In genomic region chr16:34267751-34268150, GRCm38 (mm10) we compare ENCODE assay signal across 17 mouse cellular contexts.
A peak's percentile ranks its signal among the peaks of the same experiment; 100 is the strongest.
DNase-seq lines count a peak whose midpoint lies in the region; ATAC-seq and TF ChIP-seq lines count a peak whose summit lies in the region.
"Had no signal": no experiment of that assay in that cellular context is flagged by ENCODE, and none has a peak within 500 bp of the region (broad histone marks: within the 10 kb centered on the region; RNA-seq: fewer than 3 reads in every experiment).

No protein-coding gene starts in this region.

- no peak overlapping the region for H3K4me2 ChIP-seq in forebrain, postnatal 0 days (ENCODE audit: low read depth)
- H3K4me2 ChIP-seq in forebrain, embryonic 11.5 days (ENCODE audit: low read depth, low read length, severe bottlenecking), result no peak overlapping the region
- no peak overlapping the region for H3K4me2 ChIP-seq in kidney, postnatal 0 days (ENCODE audit: low read length)
- no peak overlapping the region for H3K4me2 ChIP-seq in stomach, postnatal 0 days (replicated peaks; ENCODE audit: low read depth)
- H3K4me2 ChIP-seq: hindbrain, embryonic 14.5 days had no signal

- H3K9ac ChIP-seq in forebrain, postnatal 0 days, result no peak overlapping the region
- H3K9ac ChIP-seq in forebrain, embryonic 11.5 days (ENCODE audit: low read length), result no peak overlapping the region
- no peak overlapping the region for H3K9ac ChIP-seq in kidney, postnatal 0 days (ENCODE audit: low read depth, low read length)
- H3K9ac ChIP-seq in stomach, postnatal 0 days (ENCODE audit: low read length), result no peak overlapping the region
- H3K9ac ChIP-seq: hindbrain, embryonic 14.5 days had no signal

- no peak overlapping the region for H3K27ac ChIP-seq in forebrain, postnatal 0 days (ENCODE audit: low read depth, low read length)
- H3K27ac ChIP-seq in forebrain, embryonic 11.5 days (ENCODE audit: low read depth, low read length), result no peak overlapping the region
- H3K27ac ChIP-seq in kidney, postnatal 0 days, result no peak overlapping the region
- H3K27ac ChIP-seq in stomach, postnatal 0 days (replicated peaks), result no peak overlapping the region
- H3K27ac ChIP-seq: embryonic facial prominence, embryonic 10.5 days; hindbrain, embryonic 14.5 days had no signal

- no peak overlapping the region for H3K4me3 ChIP-seq in forebrain, postnatal 0 days (ENCODE audit: low read depth, low read length)
- no peak overlapping the region for H3K4me3 ChIP-seq in forebrain, embryonic 11.5 days (ENCODE audit: low read depth, low read length)
- H3K4me3 ChIP-seq in kidney, postnatal 0 days (replicated peaks; ENCODE audit: low read depth, low read length), result no peak overlapping the region
- no peak overlapping the region for H3K4me3 ChIP-seq in stomach, postnatal 0 days (ENCODE audit: low read depth, low read length)
- H3K4me3 ChIP-seq: embryonic facial prominence, embryonic 10.5 days; erythroblast, embryonic 14.5 days had no signal

- TF ChIP-seq CTCF in forebrain, postnatal 0 days (IDR thresholded peaks at IDR 0.05; ENCODE audit: low read depth), result 0 out of 2 replicates have a peak, but pooled peaks have one; percentile 20
- TF ChIP-seq CTCF in kidney, postnatal 0 days (IDR thresholded peaks at IDR 0.05; ENCODE audit: low read depth), result peak; percentile 31; the same call in 1 of the 2 replicates
- peak; percentile 46 for TF ChIP-seq CTCF in stomach, postnatal 0 days (IDR thresholded peaks at IDR 0.05; ENCODE audit: low read depth)

- H3K9me3 ChIP-seq in forebrain, postnatal 0 days (ENCODE audit: low read length), result no peaks in the 10 kb centered on the region
- no peaks in the 10 kb centered on the region for H3K9me3 ChIP-seq in forebrain, embryonic 11.5 days (ENCODE audit: control insufficient read depth, low read length)
- no peaks in the 10 kb centered on the region for H3K9me3 ChIP-seq in kidney, postnatal 0 days (replicated peaks; ENCODE audit: low read length)
- H3K9me3 ChIP-seq in stomach, postnatal 0 days (ENCODE audit: control insufficient read depth, low read length), result no peaks in the 10 kb centered on the region
- H3K9me3 ChIP-seq: embryonic facial prominence, embryonic 10.5 days had no signal

- H3K36me3 ChIP-seq in forebrain, postnatal 0 days (ENCODE audit: insufficient read depth), result no peaks in the 10 kb centered on the region
- no peaks in the 10 kb centered on the region for H3K36me3 ChIP-seq in forebrain, embryonic 11.5 days (ENCODE audit: control insufficient read depth, insufficient read depth, low read length)
- no peaks in the 10 kb centered on the region for H3K36me3 ChIP-seq in kidney, postnatal 0 days (ENCODE audit: insufficient read depth, low read length)
- no peaks in the 10 kb centered on the region for H3K36me3 ChIP-seq in stomach, postnatal 0 days (ENCODE audit: control insufficient read depth, insufficient read depth, low read length)

- no peak for DNase-seq in forebrain, postnatal 0 days
- no peak for DNase-seq in forebrain, embryonic 11.5 days (ENCODE audit: low spot score)
- no peak for DNase-seq in kidney, postnatal 0 days (ENCODE audit: low spot score)
- no peak for DNase-seq in kidney, adult 9 months
- DNase-seq in thymus, postnatal 4 days, result peak; percentile 25
- DNase-seq in thymus, postnatal 0 days (ENCODE audit: low spot score), result no peak
- DNase-seq in stomach, postnatal 0 days (ENCODE audit: low spot score), result no peak
- no peak for DNase-seq in testis, postnatal 14 days (ENCODE audit: low spot score)
- DNase-seq: adrenal gland, postnatal 25 days; cerebellum, postnatal 10 days; gastrocnemius, postnatal 25 days; kidney, adult 8-10 months; lung, postnatal 10 days; spleen, adult 18-20 months had no signal

- no peaks in the 10 kb centered on the region for H3K27me3 ChIP-seq in forebrain, postnatal 0 days (ENCODE audit: insufficient read depth, low read length)
- H3K27me3 ChIP-seq in forebrain, embryonic 11.5 days (ENCODE audit: control insufficient read depth, insufficient read depth, low read length), result no peaks in the 10 kb centered on the region
- H3K27me3 ChIP-seq in kidney, postnatal 0 days (ENCODE audit: insufficient read depth, low read length), result no peaks in the 10 kb centered on the region
- no peaks in the 10 kb centered on the region for H3K27me3 ChIP-seq in stomach, postnatal 0 days (ENCODE audit: control insufficient read depth, insufficient read depth, low read length)

- TF ChIP-seq EP300 in stomach, postnatal 0 days (optimal IDR thresholded peaks at IDR 0.05), result no peak

- no peak for ATAC-seq in forebrain, postnatal 0 days
- no peak for ATAC-seq in forebrain, embryonic 11.5 days (replicated peaks; ENCODE audit: low FRiP score)
- no peak for ATAC-seq in kidney, postnatal 0 days (replicated peaks; ENCODE audit: low FRiP score, low read depth)
- no peak for ATAC-seq in stomach, postnatal 0 days (ENCODE audit: low FRiP score, low TSS enrichment)

- WGBS in forebrain, postnatal 0 days, result 89% methylated on average over 1 of the region's 1 CpGs
- WGBS in forebrain, embryonic 11.5 days, result 93% methylated on average over 1 of the region's 1 CpGs
- WGBS in kidney, postnatal 0 days, result 100% methylated on average over 1 of the region's 1 CpGs
- WGBS in stomach, postnatal 0 days, result 94% methylated on average over 1 of the region's 1 CpGs

- H3K4me1 ChIP-seq in forebrain, postnatal 0 days (ENCODE audit: insufficient read depth), result 0 out of 2 replicates have a peak, but pooled peaks cover 6% of the 10 kb centered on the region
- no peaks in the 10 kb centered on the region for H3K4me1 ChIP-seq in forebrain, embryonic 11.5 days (replicated peaks; ENCODE audit: control insufficient read depth, insufficient read depth, low read length)
- no peaks in the 10 kb centered on the region for H3K4me1 ChIP-seq in kidney, postnatal 0 days (replicated peaks; ENCODE audit: insufficient read depth, low read length)
- no peaks in the 10 kb centered on the region for H3K4me1 ChIP-seq in stomach, postnatal 0 days (replicated peaks; ENCODE audit: control insufficient read depth, insufficient read depth)
